Mouse (Mus musculus): ENCODE measurements at regions not wholly inside any gene's neighbourhood (a gene's known extent, or its start where the extent isn't known, plus 50 kb on each side); places are given as distances from the start of the nearest gene placed in this dataset.
"Not testable (repeated sequence)": the region's sequence is repeated elsewhere in the genome, so short reads cannot be mapped to it uniquely, and the experiment has no call there.

DNA sequence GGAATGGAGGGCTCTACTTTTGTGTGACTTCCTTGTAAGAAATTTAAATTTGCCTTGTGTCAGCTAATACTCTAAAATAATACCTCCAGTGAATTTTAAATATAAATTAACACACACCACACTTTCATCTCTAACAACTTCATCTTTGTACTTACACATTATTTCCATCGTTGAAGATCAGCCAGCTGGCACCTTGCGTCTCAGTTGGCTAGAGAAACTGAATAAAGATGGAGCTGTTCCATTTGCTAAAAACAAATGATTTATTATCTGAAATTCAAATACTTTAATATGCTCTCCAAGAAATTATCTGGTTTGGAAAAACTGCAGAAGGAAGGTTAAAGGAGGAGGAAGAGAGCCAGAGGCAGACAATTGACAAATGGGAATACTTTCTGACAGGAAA lies 122.0 kb upstream of the Gm11096 start:
- in situ Hi-C loops (cut with MboI, MseI) = loop anchor here in 1 of 2 experiments (10.0 kb wide), 1 partner anchor 1245 kb away; no protein-coding TSS in a partner anchor

DNA sequence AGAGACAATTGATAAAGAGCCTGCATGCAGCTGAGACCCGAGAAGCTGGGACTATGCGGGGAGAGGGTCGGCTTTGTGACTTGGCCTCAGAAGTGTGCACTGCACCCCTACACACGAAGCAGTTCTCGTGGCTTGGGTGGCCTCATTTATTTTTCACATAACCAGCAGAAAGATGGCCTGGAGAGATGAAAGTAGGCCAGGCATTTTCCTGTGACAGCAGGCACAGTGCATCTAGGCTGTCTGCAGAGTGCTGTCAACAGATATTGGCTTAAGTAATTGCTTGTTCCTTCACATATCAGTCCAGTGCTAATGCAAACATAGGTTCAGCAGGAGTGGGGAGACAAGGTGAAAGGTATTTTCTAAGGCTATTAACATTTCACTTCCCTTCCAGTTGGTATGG lies 124.9 kb upstream of the Gm11096 start:
- in situ Hi-C loops (cut with MboI, MseI) = no loop called here

DNA sequence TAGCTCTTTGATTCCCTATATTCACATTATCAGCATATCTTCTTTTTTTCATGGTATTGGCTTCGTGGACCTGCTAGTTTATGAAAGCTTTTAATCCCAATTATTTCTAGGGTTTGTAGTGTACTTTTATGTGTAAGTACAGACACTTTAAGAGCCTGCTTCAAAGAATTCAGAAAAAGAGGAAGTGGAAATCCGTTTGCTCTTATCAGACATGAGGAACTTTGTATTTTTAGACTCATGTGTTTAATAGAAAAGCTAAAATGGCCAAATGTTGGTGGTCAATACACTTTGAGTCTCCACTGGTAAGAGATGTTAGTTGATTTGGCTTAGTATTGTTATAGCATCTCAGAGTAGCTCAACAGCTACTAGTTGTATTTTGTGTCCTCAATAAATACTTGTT lies 135.7 kb upstream of the Gm11096 start:
- in situ Hi-C loops (cut with MboI, MseI) = no loop called here

DNA sequence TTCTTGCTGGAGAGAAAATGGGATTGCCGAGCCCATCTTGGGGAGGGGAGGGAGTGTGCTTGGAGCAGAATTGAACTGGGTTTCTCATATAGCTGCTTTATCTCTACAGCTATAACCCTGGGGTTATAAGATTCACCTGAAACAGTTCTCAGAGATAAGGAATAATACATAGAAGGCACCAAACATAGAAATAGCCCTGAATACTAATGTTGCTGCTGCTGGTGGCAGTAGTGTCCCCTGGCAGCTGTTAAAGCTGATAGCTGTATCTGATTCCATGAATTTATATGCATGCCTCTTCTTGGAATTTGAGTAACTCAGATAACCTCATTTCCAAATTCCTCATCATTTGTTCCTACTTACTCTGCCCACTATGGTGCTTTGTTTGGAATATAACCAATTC lies 137.0 kb upstream of the Gm11096 start:
- in situ Hi-C loops (cut with MboI, MseI) = no loop called here

DNA sequence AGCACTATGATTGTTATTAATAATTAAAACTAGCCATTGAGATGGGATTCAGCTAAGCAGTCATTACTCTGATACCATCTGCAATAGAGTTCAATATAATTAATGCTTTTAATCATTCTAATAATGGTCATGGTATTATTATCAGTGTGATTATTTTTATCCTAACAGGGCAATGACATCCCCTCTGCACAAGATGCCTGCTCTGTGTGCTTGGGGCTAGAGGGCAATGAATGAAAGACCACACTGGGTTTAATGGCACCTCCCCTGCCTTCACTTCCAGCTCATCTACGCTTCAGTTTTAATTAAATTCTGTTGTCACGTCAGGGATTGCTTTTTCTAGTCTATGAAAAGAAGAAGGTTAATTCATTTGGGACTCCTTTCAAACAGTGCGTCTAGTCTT lies 139.1 kb upstream of the Gm11096 start:
- in situ Hi-C loops (cut with MboI, MseI) = no loop called here

DNA sequence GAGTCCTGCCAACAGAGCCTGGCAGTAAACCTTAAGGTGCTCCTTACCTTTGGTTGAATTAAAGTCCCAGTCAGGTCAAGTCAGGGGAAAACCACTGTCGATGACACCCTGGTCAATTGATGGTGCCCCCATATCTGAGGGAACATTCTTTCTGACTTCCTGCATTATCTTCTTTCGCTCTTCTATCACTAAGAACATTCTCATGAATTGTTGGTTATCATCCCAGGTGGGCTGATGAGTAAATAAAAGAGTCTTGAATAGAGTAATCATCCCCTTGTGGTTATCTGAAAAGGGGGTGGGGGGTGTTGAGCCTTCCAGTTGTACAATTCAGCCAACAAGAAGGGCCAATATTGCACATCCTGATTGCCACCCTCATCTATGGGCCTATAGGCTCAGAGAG lies 149.7 kb upstream of the Gm11096 start:
- in situ Hi-C loops (cut with MboI, MseI) = no loop called here

DNA sequence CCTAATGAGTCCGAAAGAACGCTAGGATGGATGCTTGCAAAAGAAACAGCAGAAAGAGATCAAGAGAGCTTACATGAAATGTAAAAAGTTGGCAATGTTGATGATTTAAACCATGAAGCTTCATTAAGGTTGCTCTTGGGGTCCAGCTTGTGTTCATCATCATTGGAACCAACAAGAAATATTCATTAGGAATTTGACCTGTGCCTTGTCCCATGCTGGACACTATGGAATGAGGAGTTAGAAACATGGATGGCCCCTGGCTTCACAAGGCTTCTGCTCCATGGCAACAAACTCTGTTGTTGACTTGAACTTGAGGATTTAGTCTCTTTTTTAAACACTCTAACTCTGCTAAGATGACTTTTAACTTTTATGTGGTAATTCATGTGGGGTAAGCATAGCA lies 159.0 kb upstream of the Gm11096 start:
- in situ Hi-C loops (cut with MboI, MseI) = no loop called here

DNA sequence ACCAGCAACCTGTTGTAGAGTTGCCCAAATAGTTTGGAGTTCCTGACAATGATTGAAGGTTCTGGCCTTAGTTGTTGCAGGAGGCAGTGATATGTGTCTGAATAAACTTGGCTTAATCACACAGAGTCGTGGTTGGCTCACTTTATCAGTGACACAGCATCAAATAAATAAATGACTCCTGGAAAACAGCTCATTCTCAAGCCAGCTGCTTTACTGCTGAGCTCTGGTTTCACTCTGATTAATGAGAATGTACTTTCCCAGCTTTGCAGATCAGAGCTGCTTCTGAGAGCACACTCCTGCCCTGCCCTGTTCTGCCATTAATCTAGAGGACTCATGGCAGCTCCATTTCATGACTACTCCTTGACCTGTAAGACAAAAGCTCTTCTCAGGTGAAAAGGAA lies 171.3 kb upstream of the Gm11096 start:
- in situ Hi-C loops (cut with MboI, MseI) = no loop called here

DNA sequence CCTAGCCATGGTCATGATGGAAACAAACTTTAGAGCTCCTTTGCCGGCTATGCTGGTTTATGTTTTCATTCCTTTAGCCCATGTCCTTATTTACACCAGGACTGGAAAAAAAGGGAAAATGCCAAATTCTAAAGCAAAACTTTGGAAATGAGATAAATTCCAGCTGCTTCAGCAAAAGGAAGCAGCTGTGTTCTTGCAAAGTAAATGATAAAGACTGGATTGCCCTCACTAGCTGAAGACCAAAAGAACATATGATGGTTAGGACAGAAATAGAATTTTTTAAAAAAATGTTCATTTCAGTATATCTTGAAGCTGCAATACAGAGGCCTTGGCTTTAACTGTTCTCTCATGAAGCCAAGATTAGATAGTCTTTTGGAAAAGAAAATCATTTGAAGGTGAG lies 179.6 kb upstream of the Gm11096 start:
- in situ Hi-C loops (cut with MboI, MseI) = no loop called here

DNA sequence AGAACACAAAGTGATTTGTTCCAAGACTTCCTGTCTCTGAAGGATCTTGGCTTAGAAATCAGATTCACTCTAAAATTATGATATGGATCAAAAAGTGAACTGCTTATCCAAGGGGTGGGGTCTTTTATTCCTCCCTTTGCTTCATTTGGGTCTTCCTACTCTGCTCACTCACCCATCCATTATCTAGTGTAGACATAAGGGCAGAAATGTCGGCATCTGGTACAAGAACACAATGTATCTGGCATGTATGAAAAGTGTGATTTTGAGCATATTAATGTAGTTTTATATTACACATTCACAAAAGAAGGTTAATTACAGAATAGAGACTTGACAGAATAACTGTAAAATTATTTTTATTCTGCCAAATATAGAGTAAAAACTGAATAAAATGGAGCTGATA lies 181.5 kb upstream of the Gm11096 start:
- in situ Hi-C loops (cut with MboI, MseI) = no loop called here

DNA sequence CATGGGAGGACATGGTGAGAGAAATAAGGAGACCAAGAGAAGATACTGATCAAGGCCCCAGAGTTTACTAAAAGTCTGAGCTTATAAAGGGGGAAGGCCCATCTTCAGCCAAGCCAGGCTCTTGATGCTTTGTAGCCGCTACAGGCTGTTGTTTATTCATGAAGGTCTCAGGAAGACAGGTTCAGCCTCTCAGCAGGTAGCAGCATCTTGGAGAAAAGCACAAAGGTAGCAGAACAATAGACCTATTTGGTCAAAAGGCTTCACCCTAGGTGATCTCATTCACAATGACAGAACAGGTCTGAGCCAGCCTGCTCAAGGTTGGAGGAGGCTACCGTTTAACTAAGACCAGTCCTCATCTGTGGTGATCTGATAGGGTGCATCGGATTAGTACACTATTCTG lies 185.5 kb upstream of the Gm11096 start:
- in situ Hi-C loops (cut with MboI, MseI) = no loop called here

DNA sequence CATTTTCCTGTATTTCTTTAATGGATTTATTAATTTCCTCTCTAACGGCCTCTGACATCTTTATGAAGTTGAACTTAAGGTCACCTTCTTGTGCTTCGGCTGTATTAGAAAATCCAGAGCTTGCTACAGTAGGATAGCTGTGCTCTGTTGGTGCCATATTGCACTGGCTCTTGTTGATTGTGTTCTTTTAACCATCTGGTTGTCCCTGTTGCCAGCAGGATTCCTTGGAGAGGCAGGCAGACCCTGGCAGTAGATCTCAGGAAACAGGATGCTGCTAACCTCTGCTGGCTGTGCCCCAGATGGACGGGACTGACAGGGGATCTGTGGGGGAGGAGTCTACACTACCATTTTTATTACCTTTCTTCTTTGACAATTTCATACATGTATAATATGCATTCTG lies 185.9 kb upstream of the Thumpd2 start:
- in situ Hi-C loops (cut with MboI, MseI) = no loop called here

DNA sequence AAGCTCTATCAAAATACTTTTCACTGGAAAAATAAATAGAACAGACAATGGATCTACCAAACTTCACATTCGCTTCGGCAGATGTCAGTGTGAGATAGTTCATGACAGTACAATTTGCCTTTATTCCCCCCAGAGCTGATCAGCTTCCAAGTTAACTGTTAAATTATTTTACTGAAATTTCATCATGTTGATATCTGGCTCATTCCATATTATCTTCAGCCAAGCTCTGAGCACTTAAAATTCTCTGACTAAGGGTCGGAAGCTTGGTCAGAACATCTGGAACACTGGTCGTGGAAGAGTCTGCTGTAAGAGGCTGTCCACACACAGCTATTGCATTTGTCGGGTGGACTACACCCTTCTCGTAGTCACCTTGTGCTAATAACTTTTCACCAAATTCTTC lies 181.3 kb upstream of the Thumpd2 start:
- in situ Hi-C loops (cut with MboI, MseI) = no loop called here

DNA sequence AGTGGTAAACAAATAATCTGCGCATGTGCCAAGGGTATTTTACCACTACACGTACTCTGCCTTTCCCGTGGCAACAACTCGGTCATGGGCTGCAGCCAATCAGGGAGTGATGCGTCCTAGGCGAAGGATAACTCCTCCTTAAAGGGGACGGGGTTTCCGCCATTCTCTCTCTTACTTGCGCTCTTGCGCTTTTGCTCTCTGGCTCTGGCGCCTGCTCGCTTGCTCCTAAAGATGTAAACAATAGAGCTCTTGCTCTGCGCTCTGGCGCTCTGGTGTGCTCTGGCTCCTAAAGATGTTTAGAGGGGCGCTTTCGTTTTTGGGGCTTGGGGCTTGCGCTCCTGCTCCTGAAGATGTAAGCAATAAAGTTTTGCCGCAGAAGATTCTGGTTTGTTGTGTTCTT lies 166.9 kb upstream of the Thumpd2 start:
- in situ Hi-C loops (cut with MboI, MseI) = not testable (repeated sequence)

DNA sequence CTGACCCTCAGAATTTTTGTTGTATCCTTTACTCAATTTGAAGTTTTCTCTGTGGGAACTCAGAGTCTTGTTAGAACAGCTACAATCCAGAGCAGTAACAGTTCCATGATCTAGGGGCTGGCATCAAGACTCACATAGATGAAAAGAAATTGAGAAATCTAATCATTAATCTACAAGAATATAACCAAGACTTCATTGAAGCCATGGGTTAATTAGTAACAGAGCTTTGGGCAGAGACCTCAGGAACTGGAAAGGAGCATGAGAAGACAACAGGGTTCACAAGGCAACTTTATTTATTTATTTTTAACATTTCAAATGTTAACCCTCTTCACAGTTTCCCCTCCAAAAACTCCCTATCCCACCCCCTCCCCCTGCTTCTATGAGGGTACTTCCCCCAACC lies 160.4 kb upstream of the Thumpd2 start:
- in situ Hi-C loops (cut with MboI, MseI) = no loop called here

DNA sequence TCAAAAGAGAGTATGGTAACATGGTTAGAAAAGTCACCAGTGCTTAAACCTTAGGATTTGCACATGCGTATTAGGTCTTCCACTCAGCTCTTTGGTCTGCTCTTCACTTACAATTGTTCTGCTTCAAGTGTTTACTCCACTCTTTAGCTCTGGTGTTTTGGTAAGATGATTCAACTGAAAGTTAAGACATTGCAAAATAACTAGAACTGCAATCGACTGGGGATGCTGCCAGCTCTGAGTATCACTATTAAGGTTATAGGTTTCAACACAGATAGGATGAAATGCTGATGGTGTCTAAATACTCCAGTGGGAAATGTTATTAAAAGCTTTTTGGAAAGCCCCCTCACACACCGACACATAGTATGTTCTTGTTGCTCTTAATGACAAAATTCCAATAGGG lies 156.6 kb upstream of the Thumpd2 start:
- in situ Hi-C loops (cut with MboI, MseI) = no loop called here

DNA sequence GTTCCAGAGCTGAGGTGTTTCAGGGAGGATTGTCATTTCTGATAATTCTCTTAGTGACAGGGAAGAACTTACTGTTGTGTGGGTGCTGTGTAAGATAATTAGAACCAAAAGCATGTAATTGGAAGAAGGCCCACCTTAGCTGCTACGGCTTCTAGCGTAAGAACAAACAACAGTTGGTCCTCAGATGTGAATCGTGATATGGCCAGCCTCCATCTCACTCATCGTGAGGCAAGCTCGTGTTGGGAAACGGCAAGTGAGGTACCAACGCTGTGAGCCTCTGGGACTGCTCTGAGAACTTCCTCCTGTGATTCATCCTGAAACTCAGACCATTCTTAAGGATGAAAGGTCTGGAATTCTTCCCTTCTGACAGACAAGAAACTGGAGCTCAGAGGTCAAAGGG lies 150.0 kb upstream of the Thumpd2 start:
- in situ Hi-C loops (cut with MboI, MseI) = no loop called here

DNA sequence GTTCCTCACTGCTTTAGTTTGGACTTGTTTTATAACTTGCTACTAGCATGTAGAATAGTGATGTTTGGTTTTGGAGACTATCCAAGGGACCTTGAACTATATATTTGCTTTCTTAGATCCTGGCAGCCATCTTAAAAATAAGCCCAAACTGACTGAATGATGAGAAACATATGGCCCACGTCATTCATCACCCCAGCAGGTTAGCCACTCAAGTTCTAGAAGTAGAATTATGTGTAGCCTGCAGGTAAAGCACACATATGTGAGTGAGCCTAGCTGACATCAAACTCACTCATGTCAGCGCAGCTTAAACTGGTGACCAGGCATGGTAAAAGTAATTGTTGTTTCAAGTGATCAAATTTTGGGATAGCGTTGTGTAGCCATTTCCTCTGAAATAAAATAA lies 147.2 kb upstream of the Thumpd2 start:
- in situ Hi-C loops (cut with MboI, MseI) = no loop called here

DNA sequence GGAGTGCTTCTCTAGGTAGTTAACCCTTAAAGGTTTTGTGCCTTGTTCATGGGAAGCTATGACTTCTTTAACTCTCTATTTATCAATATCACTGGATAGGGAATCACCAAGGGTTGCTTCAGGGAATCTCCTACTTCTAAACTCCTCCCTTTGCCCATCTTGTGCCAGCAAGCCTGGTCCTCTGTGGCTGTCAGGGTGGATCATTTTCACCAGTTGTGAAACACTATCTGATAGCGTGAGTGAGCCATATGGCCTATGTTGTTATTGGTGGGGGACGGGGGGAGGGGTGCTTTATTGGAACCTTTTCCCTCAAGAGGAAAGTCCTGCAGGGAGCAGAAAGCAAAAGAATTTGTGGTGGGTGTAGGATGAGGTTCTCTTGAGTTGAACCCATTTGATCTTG lies 145.5 kb upstream of the Thumpd2 start:
- in situ Hi-C loops (cut with MboI, MseI) = no loop called here

DNA sequence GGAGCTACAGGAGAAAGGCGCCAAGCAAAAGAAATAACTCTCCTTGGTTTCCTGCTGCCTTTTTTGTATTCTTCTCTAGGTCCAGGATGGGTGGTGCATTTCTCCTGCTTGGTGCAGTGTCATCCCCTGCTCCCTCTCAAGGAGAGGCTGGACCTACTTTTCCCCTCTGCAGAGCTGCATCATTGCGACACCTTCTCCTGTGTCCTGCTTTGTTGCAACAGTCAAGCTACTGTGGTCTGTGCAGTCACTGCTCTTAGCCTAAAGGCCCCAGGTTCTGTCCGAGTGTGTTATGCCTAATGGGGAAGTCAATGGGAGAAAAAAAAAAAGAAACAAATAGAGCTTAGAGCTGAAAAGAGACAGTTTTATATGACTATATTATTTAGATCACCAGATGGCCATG lies 144.4 kb upstream of the Thumpd2 start:
- in situ Hi-C loops (cut with MboI, MseI) = no loop called here

DNA sequence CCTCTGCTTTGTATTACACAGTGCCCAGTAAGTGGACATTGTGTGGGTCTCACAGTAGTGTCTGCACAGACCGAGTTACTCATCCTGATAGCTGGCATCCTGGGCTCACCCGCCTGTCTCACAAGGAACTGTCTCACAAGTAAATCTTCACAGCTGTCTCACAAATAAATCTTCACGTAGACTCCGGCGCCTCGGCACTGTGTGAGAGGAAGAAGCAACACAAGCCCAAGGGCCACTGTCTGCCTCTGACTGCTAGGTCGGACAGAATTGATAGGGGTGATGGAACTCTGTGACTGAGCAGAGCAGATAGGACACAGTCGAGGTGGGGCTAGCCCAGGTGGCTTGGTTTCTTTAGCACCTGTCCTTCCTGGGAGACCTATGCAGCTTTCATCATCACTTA lies 136.2 kb upstream of the Thumpd2 start:
- in situ Hi-C loops (cut with MboI, MseI) = no loop called here

DNA sequence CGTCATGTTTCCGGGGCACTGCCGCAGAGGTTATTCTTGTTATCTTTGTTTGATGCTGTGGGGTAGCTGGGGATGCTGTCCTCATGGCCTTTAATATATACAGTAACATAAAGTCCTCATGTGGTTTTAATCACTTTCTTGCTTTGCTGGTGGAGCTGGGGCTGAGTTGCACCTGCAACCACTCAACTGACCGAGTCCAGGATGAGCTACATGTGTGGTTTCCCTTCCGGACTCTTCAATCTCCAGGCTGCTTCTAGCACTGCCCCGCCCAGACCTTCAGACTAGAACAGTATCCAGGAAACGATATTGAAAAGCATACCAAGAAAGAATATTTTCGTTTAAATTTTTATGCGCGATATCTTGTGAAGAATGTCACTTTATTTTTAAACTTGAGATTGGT lies 129.1 kb upstream of the Thumpd2 start:
- in situ Hi-C loops (cut with MboI, MseI) = loop anchor here (25.0 kb wide), 3 partner anchors 593 to 1768 kb away; no protein-coding TSS in a partner anchor

DNA sequence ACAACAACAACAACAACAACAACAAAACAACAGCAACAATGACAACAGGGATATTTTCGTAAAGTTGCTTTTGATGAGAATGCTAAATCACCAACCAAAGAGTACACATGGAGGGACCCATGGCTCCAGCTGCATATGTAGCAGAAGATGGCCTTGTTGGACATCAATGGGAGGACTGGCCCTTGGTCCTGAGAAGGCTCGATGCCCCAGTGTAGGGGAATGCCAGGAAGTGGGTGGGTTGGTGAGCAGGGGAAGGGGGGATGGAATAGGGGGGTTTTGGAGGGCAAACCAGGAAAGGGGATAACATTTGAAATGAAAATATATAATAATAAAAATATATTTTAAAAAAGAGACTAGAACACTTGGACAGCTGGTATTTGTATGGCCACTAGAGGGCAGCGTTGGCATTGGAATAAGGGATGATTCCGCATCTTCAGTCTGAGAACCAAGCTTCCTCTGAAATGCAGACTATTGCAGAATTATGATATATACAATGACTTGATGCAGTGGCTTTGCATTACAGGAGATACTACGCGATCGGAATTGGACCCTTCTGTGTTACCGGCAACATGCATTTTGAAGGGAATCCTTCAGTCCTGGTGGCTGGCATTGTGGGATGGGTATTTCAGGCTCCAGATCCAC lies 128.5 kb upstream of the Thumpd2 start:
- in situ Hi-C loops (cut with MboI, MseI) = loop anchor here (25.0 kb wide), 3 partner anchors 594 to 1769 kb away; no protein-coding TSS in a partner anchor

DNA sequence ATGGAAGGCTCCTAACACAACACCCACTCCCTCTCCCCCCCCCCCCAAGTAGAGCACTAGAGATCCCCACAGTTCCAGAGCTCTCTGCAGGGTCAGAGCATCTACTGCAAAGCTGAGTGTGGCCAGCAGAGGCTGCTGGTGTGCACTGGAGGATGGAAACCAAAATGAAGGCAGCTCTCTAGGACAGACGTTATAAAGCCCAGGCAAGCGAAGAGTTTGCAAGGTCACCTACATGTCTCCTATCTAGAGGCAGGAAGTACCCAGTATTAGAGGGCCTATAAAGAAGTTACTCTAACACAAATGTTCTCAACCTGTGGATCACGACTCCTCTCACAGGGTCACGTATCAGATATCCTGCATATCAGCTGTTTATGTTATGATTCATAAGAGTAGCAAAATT lies 125.1 kb upstream of the Thumpd2 start:
- in situ Hi-C loops (cut with MboI, MseI) = loop anchor here (10.0 to 25.0 kb wide), 4 partner anchors 597 to 1772 kb away; no protein-coding TSS in a partner anchor

Data from T-helper 17 cell (primary cell).